Mouse (Mus musculus) MEL (cell line): ENCODE results near the gene Lsm7.

ENCODE experiments used
- CHD1 ChIP-seq: IDR thresholded peaks from 2 replicates; pipeline ENCODE4 v1.6.1; 2012; ENCODE audit warnings: low read depth, mild to moderate bottlenecking, inconsistent platforms, low read length, improper control_type of control experiment
- CTCF ChIP-seq, 3 experiments: IDR thresholded peaks in 2 of 3; conservative IDR thresholded peaks in 1 of 3; 2 replicates each; pipeline ENCODE4 v1.5.1; 2011 to 2012; ENCODE audit warnings: low read length in 3 of 3, low read depth in 2 of 3, mild to moderate bottlenecking in 2 of 3, improper control_type of control experiment in 1 of 3, inconsistent platforms in 1 of 3, mixed read lengths in 1 of 3, moderate library complexity in 1 of 3; ENCODE audit not compliant: control insufficient read depth in 1 of 3, insufficient read depth in 1 of 3, poor library complexity in 1 of 3, severe bottlenecking in 1 of 3
- GATA1 ChIP-seq: IDR thresholded peaks from 2 replicates; pipeline ENCODE4 v1.6.1; 2011; ENCODE audit warnings: low read depth, low read length, improper control_type of control experiment
- MYC ChIP-seq: IDR thresholded peaks from 2 replicates; pipeline ENCODE4 v1.6.1; 2011; ENCODE audit warnings: low read depth, mild to moderate bottlenecking, low read length, improper control_type of control experiment, moderate library complexity
- POLR2A ChIP-seq, 2 experiments: IDR thresholded peaks; 2 replicates each; pipeline ENCODE4 v1.6.1; 2011 to 2012; ENCODE audit warnings: low read length in 2 of 2, mild to moderate bottlenecking in 2 of 2, control low read depth in 1 of 2, improper control_type of control experiment in 1 of 2, low read depth in 1 of 2, moderate library complexity in 1 of 2; ENCODE audit not compliant: control insufficient read depth in 1 of 2, insufficient read depth in 1 of 2, poor library complexity in 1 of 2
- RAD21 ChIP-seq: IDR thresholded peaks from 2 replicates; pipeline ENCODE4 v1.6.1; 2011; ENCODE audit warnings: mild to moderate bottlenecking, low read depth, low read length, improper control_type of control experiment
- SIN3A ChIP-seq: IDR thresholded peaks from 2 replicates; pipeline ENCODE4 v1.6.1; 2012; ENCODE audit warnings: low read length, improper control_type of control experiment, inconsistent platforms
- SMC3 ChIP-seq: IDR thresholded peaks from 2 replicates; pipeline ENCODE4 v1.6.1; 2011; ENCODE audit warnings: low read depth, low read length, improper control_type of control experiment
- TCF12 ChIP-seq: IDR thresholded peaks from 2 replicates; pipeline ENCODE4 v1.6.1; 2014; ENCODE audit warnings: low read depth, mild to moderate bottlenecking, inconsistent platforms, low read length, improper control_type of control experiment, moderate library complexity
- ZKSCAN1 ChIP-seq: IDR thresholded peaks from 2 replicates; pipeline ENCODE4 v1.6.1; 2012; ENCODE audit warnings: low read depth, mild to moderate bottlenecking, inconsistent platforms, low read length, improper control_type of control experiment, moderate library complexity

GRCm38 (mm10) chr10:80804916-80805315, 50.1 kb downstream of the Lsm7 start, which contains the start of gene Amh:
- TF ChIP-seq ZKSCAN1, result no peak
- no peak for TF ChIP-seq CTCF (IDR thresholded peaks at IDR 0.05 in 2 of 3, conservative IDR thresholded peaks at IDR 0.05 in 1 of 3; ENCODE audit: control insufficient read depth in 1 of 3, insufficient read depth in 1 of 3, low read depth in 2 of 3, low read length in 3 of 3, poor library complexity in 1 of 3, severe bottlenecking in 1 of 3)
- TF ChIP-seq MYC, result no peak
- TF ChIP-seq CHD1, result no peak
- TF ChIP-seq POLR2A (IDR thresholded peaks at IDR 0.05; ENCODE audit: control insufficient read depth in 1 of 2, insufficient read depth in 1 of 2, low read depth in 1 of 2, low read length in 2 of 2, poor library complexity in 1 of 2), result 0 out of 4 replicates have a peak, but pooled peaks of 1 of the 2 experiments have one; percentile 33
- no peak for TF ChIP-seq SIN3A
- TF ChIP-seq TCF12, result no peak
- TF ChIP-seq RAD21, result no peak
- no peak for TF ChIP-seq SMC3
- TF ChIP-seq GATA1, result no peak
